Mouse (Mus musculus): ENCODE data around the gene Osmr.

GRCm38 (mm10) chr15:6883091-6883490 lies 8.3 kb upstream of the Osmr start:
- no peak for TF ChIP-seq CTCF (IDR thresholded peaks at IDR 0.05; ENCODE audit: borderline replicate concordance, insufficient read depth, low read length)
- no peak for TF ChIP-seq POLR2A (IDR thresholded peaks at IDR 0.05; ENCODE audit: low read depth, low read length)
